Comparison of ENCODE assay signal across 8 mouse cellular contexts in genomic region chr13:10359516-10360198, GRCm38 (mm10). TPM values are rescaled to one million over a fixed set of nuclear protein-coding genes. Genes with fewer than 3 reads are reported as not detected.
A peak's percentile ranks its signal among the peaks of the same experiment; 100 is the strongest.
DNase-seq lines count a peak whose midpoint lies in the region; ATAC-seq lines count a peak whose summit lies in the region.

No protein-coding gene starts in this region.

- H3K27ac ChIP-seq in heart, embryonic 12.5 days (ENCODE audit: poor library complexity, severe bottlenecking), result no peak overlapping the region
- no peak overlapping the region for H3K27ac ChIP-seq in heart, embryonic 13.5 days (replicated peaks)
- H3K27ac ChIP-seq in midbrain, embryonic 16.5 days (ENCODE audit: low read length), result peak overlapping the region; percentile 76

- no peak for DNase-seq in heart, postnatal 36 days
- DNase-seq in layer of hippocampus, postnatal 36 days, result peak; percentile 27 to 28
- DNase-seq in thymus, postnatal 36 days, result no peak

- peak overlapping the region; percentile 64 for H3K4me3 ChIP-seq in heart, embryonic 12.5 days
- peak overlapping the region; percentile 68 for H3K4me3 ChIP-seq in heart, embryonic 13.5 days
- H3K4me3 ChIP-seq in midbrain, embryonic 16.5 days (ENCODE audit: low read depth, low read length), result peak overlapping the region; percentile 76

- H3K4me1 ChIP-seq in heart, embryonic 12.5 days (replicated peaks), result peaks cover 7% of the 10 kb centered on the region
- H3K4me1 ChIP-seq in heart, embryonic 13.5 days, result peaks cover 9% of the 10 kb centered on the region
- H3K4me1 ChIP-seq in midbrain, embryonic 16.5 days (ENCODE audit: control insufficient read depth, insufficient read depth, low read length), result peaks cover 9% of the 10 kb centered on the region; the same call in 1 of the 2 replicates

- H3K9me3 ChIP-seq in heart, embryonic 12.5 days (replicated peaks), result no peaks in the 10 kb centered on the region
- H3K9me3 ChIP-seq in heart, embryonic 13.5 days, result no peaks in the 10 kb centered on the region
- no peaks in the 10 kb centered on the region for H3K9me3 ChIP-seq in midbrain, embryonic 16.5 days (replicated peaks; ENCODE audit: control insufficient read depth, low read length, poor library complexity, severe bottlenecking)

- intact Hi-C loops in heart, postnatal 36 days (cut with DNase I), result no loop called here

- 3% methylated on average over 26 of the region's 26 CpGs for WGBS in heart, embryonic 12.5 days
- 3% methylated on average over 26 of the region's 26 CpGs for WGBS in heart, embryonic 13.5 days
- WGBS in midbrain, embryonic 16.5 days, result 1% methylated on average over 26 of the region's 26 CpGs

- no peaks in the 10 kb centered on the region for H3K36me3 ChIP-seq in heart, embryonic 12.5 days
- H3K36me3 ChIP-seq in heart, embryonic 13.5 days, result no peaks in the 10 kb centered on the region
- no peaks in the 10 kb centered on the region for H3K36me3 ChIP-seq in midbrain, embryonic 16.5 days (ENCODE audit: control insufficient read depth, insufficient read depth, low read length)

- ATAC-seq in heart, embryonic 12.5 days (ENCODE audit: insufficient number of reproducible peaks, low FRiP score), result no peak
- ATAC-seq in common myeloid progenitor, adult 5-6 weeks (replicated peaks; ENCODE audit: low read depth, poor library complexity, severe bottlenecking), result peak; percentile 30; the same call in 1 of the 2 replicates
- no peak for ATAC-seq in heart, embryonic 13.5 days (ENCODE audit: extremely low read depth, insufficient number of reproducible peaks, low FRiP score, low TSS enrichment)
- peak; percentile 44; the same call in 1 of the 2 replicates for ATAC-seq in midbrain, embryonic 16.5 days
- no peak for ATAC-seq in monocyte, adult 5-6 weeks (replicated peaks; ENCODE audit: insufficient number of reproducible peaks, low FRiP score, low TSS enrichment, poor library complexity, severe bottlenecking)

- peak overlapping the region; percentile 56 for H3K9ac ChIP-seq in heart, embryonic 12.5 days
- H3K9ac ChIP-seq in heart, embryonic 13.5 days, result peak overlapping the region; percentile 78
- H3K9ac ChIP-seq in midbrain, embryonic 16.5 days (ENCODE audit: low read depth, low read length), result peak overlapping the region; percentile 73

- peak overlapping the region; percentile 97 for H3K4me2 ChIP-seq in heart, embryonic 12.5 days
- peak overlapping the region; percentile 99 for H3K4me2 ChIP-seq in heart, embryonic 13.5 days
- peak overlapping the region; percentile 94 for H3K4me2 ChIP-seq in midbrain, embryonic 16.5 days (ENCODE audit: low read length)

- peaks cover 39% of the 10 kb centered on the region for H3K27me3 ChIP-seq in heart, embryonic 12.5 days (replicated peaks)
- peaks cover 49% of the 10 kb centered on the region for H3K27me3 ChIP-seq in heart, embryonic 13.5 days (replicated peaks)
- H3K27me3 ChIP-seq in midbrain, embryonic 16.5 days (ENCODE audit: control insufficient read depth, insufficient read depth, low read depth, low read length), result peaks cover 9% of the 10 kb centered on the region

RNA-seq across cellular contexts. Expression of gene Chrm3, which starts 1.0 kb away (rescaled TPM):
- polyA plus RNA-seq in heart, embryonic 12.5 days (2016; fragmentation: Nextera tagmentation; extraction: Ambion mirVana), result 0.60 and 0.61 TPM in 2 replicates
- 1 to 10 TPM in 1 of 2 experiments, under 1 TPM in 1; 0.68 to 1.6 TPM for total RNA-seq in heart, postnatal 36 days (2021)
- not detected in 2 replicates for total RNA-seq in common myeloid progenitor, adult 5-6 weeks (2017)
- 0.43 and 0.70 TPM in 2 replicates for polyA plus RNA-seq in heart, embryonic 13.5 days (2015; fragmentation: Nextera tagmentation; extraction: Ambion mirVana)
- total RNA-seq in layer of hippocampus, postnatal 36 days (2021), result 10 to 100 TPM; 48.4 to 50.4 TPM
- 4.6 and 5.0 TPM in 2 replicates for polyA plus RNA-seq in midbrain, embryonic 16.5 days (2015; fragmentation: Nextera tagmentation; extraction: Ambion mirVana)
- total RNA-seq in monocyte, adult 5-6 weeks (2017), result 1.5 to 4.8 TPM (median 3.0 TPM) in 3 replicates

Comparison
In these comparisons a context has a peak if more than half of its experiments do, and no peak if none do; other contexts are left out.
1. ATAC-seq: peak in common myeloid progenitor, adult 5-6 weeks (single experiment) and midbrain, embryonic 16.5 days (single experiment); none in heart, embryonic 12.5 days (single experiment), heart, embryonic 13.5 days (single experiment) and monocyte, adult 5-6 weeks (single experiment).
2. DNase-seq: peak in layer of hippocampus, postnatal 36 days (2 of 2); none in heart, postnatal 36 days (0 of 2) and thymus, postnatal 36 days (0 of 2).
3. Peak in every context shown above with its lines, with median percentiles within 50 percentile points of each other: H3K4me2 ChIP-seq, H3K4me3 ChIP-seq and H3K9ac ChIP-seq.